9 mouse cellular contexts compared by ENCODE assay signal in genomic region chr2:16312400-16313070, GRCm38 (mm10). TPM values are rescaled to one million over a fixed set of nuclear protein-coding genes. Genes with fewer than 3 reads are reported as not detected.
DNase-seq lines count a peak whose midpoint lies in the region; ATAC-seq and TF ChIP-seq lines count a peak whose summit lies in the region.
"Had no signal": no experiment of that assay in that cellular context is flagged by ENCODE, and none has a peak within 500 bp of the region (broad histone marks: within the 10 kb centered on the region; RNA-seq: fewer than 3 reads in every experiment).

No protein-coding gene starts in this region.

- no peak for TF ChIP-seq CTCF in kidney, adult 2 months (conservative IDR thresholded peaks at IDR 0.05; ENCODE audit: insufficient read depth, insufficient read length, low read depth, low read length)
- peak; percentile 97 for TF ChIP-seq CTCF in layer of hippocampus, adult 2 months (conservative IDR thresholded peaks at IDR 0.05)

- H3K36me3 ChIP-seq in kidney, adult 2 months (ENCODE audit: control insufficient read depth, insufficient read depth, low read length), result no peaks in the 10 kb centered on the region
- no peaks in the 10 kb centered on the region for H3K36me3 ChIP-seq in kidney, embryonic 15.5 days

- H3K9me3 ChIP-seq in kidney, embryonic 15.5 days (replicated peaks), result no peaks in the 10 kb centered on the region

- H3K9ac ChIP-seq in kidney, embryonic 15.5 days, result no peak overlapping the region

- ATAC-seq in CD4-positive, CD25-positive, alpha-beta regulatory T cell, adult 4 months, result no peak
- no peak for ATAC-seq in kidney, embryonic 15.5 days (replicated peaks; ENCODE audit: low FRiP score)

- H3K27ac ChIP-seq in kidney, adult 2 months (ENCODE audit: insufficient read depth, low read depth, low read length), result no peak overlapping the region
- no peak overlapping the region for H3K27ac ChIP-seq in kidney, embryonic 15.5 days
- no peak overlapping the region for H3K27ac ChIP-seq in layer of hippocampus, adult 2 months

- no peak for TF ChIP-seq POLR2A in kidney, adult 2 months (IDR thresholded peaks at IDR 0.05; ENCODE audit: low read depth, low read length)

- H3K4me1 ChIP-seq in kidney, adult 2 months (ENCODE audit: control insufficient read depth, insufficient read depth, low read length), result no peaks in the 10 kb centered on the region
- no peaks in the 10 kb centered on the region for H3K4me1 ChIP-seq in kidney, embryonic 15.5 days

- H3K27me3 ChIP-seq in kidney, adult 2 months (replicated peaks; ENCODE audit: control insufficient read depth, insufficient read depth, low read length), result no peaks in the 10 kb centered on the region
- no peaks in the 10 kb centered on the region for H3K27me3 ChIP-seq in kidney, embryonic 15.5 days

- H3K4me3 ChIP-seq in kidney, adult 2 months (ENCODE audit: insufficient read depth, low read depth, low read length), result no peak overlapping the region
- no peak overlapping the region for H3K4me3 ChIP-seq in kidney, embryonic 15.5 days (replicated peaks)
- H3K4me3 ChIP-seq in layer of hippocampus, adult 2 months, result no peak overlapping the region
- H3K4me3 ChIP-seq: erythroblast, embryonic 14.5 days had no signal

- 48% methylated on average over 4 of the region's 4 CpGs for WGBS in kidney, adult 2 months
- 55% methylated on average over 4 of the region's 4 CpGs for WGBS in kidney, embryonic 15.5 days

- no peak overlapping the region for H3K4me2 ChIP-seq in kidney, embryonic 15.5 days

- DNase-seq in CD4-positive, CD25-positive, alpha-beta regulatory T cell, adult 2 months (ENCODE audit: low read depth, low spot score), result peak; percentile 49
- peak; percentile 29 for DNase-seq in kidney, adult 2 months
- peak; percentile 3 for DNase-seq in T-cell, adult 2 months (ENCODE audit: low spot score)
- peak; percentile 30 to 44 for DNase-seq in layer of hippocampus, adult 2 months (ENCODE audit: low spot score in 2 of 2)
- DNase-seq in retina, embryonic 14.5 days (ENCODE audit: low spot score), result peak; percentile 62
- DNase-seq in spleen, postnatal 36 days (ENCODE audit: low spot score in 2 of 2), result no peak

RNA-seq across cellular contexts. Expression of gene Plxdc2, which starts 43.6 kb away (rescaled TPM):
- polyA plus RNA-seq in CD4-positive, CD25-positive, alpha-beta regulatory T cell, adult 4 months (2017; shearing (Covaris generic)), result 1 to 10 TPM; 1.4 to 2.3 TPM
- polyA plus RNA-seq in kidney, adult 2 months (2012; rRNA removed), result 32.6 and 34.3 TPM in 2 replicates
- 37.5 and 39.4 TPM in 2 replicates for polyA plus RNA-seq in kidney, embryonic 15.5 days (2015; fragmentation: Nextera tagmentation; extraction: Ambion mirVana)
- total RNA-seq in layer of hippocampus, adult 2 months (2021), result 10 to 100 TPM; 25.2 to 26.6 TPM
- polyA plus RNA-seq: erythroblast, embryonic 14.5 days had no signal

Comparison
In these comparisons a context has a peak if more than half of its experiments do, and no peak if none do; other contexts are left out.
1. DNase-seq: peak in CD4-positive, CD25-positive, alpha-beta regulatory T cell, adult 2 months (single experiment), kidney, adult 2 months (single experiment), T-cell, adult 2 months (single experiment), layer of hippocampus, adult 2 months (2 of 2) and retina, embryonic 14.5 days (single experiment); none in spleen, postnatal 36 days (0 of 2).
2. RNA of gene Plxdc2, which starts 43.6 kb away (polyA plus RNA-seq): 37.5 to 39.4 TPM in kidney, embryonic 15.5 days and 32.6 to 34.3 TPM in kidney, adult 2 months; 1.4 to 2.3 TPM in CD4-positive, CD25-positive, alpha-beta regulatory T cell, adult 4 months; every median in the first group is over 10 times any median in the second.